ENCODE assay signal across 32 mouse cellular contexts in genomic region chr3:75301072-75301471, GRCm38 (mm10). TPM values are rescaled to one million over a fixed set of nuclear protein-coding genes. Genes with fewer than 3 reads are reported as not detected.
DNase-seq lines count a peak whose midpoint lies in the region; ATAC-seq and TF ChIP-seq lines count a peak whose summit lies in the region.
"Had no signal": no experiment of that assay in that cellular context is flagged by ENCODE, and none has a peak within 500 bp of the region (broad histone marks: within the 10 kb centered on the region; RNA-seq: fewer than 3 reads in every experiment).

No protein-coding gene starts in this region.

- H3K4me1 ChIP-seq in hindbrain, postnatal 0 days (ENCODE audit: insufficient read depth, low read length) = 0 out of 2 replicates have a peak, but pooled peaks cover 4% of the 10 kb centered on the region
- peaks cover 4% of the 10 kb centered on the region; the same call in 1 of the 2 replicates for H3K4me1 ChIP-seq in hindbrain, embryonic 12.5 days
- H3K4me1 ChIP-seq in stomach, postnatal 0 days (replicated peaks; ENCODE audit: control insufficient read depth, insufficient read depth) = no peaks in the 10 kb centered on the region
- H3K4me1 ChIP-seq: embryonic facial prominence, embryonic 12.5 days; embryonic facial prominence, embryonic 15.5 days; intestine, embryonic 15.5 days had no signal

- H3K9me3 ChIP-seq in hindbrain, postnatal 0 days (ENCODE audit: low read length) = no peaks in the 10 kb centered on the region
- H3K9me3 ChIP-seq in hindbrain, embryonic 12.5 days (replicated peaks) = no peaks in the 10 kb centered on the region
- no peaks in the 10 kb centered on the region for H3K9me3 ChIP-seq in stomach, postnatal 0 days (ENCODE audit: control insufficient read depth, low read length)
- H3K9me3 ChIP-seq: embryonic facial prominence, embryonic 12.5 days; embryonic facial prominence, embryonic 15.5 days; G1E; hindbrain, embryonic 15.5 days; intestine, embryonic 15.5 days had no signal

- TF ChIP-seq CTCF in gastrocnemius, adult 2 months (IDR thresholded peaks at IDR 0.05) = peak; percentile 26; the same call in 1 of the 2 replicates
- peak; percentile 36 for TF ChIP-seq CTCF in hindbrain, postnatal 0 days (IDR thresholded peaks at IDR 0.05; ENCODE audit: low read depth)
- TF ChIP-seq CTCF in layer of hippocampus, adult 2 months (conservative IDR thresholded peaks at IDR 0.05) = peak; percentile 61
- TF ChIP-seq CTCF in stomach, postnatal 0 days (IDR thresholded peaks at IDR 0.05; ENCODE audit: low read depth) = 0 out of 2 replicates have a peak, but pooled peaks have one; percentile 9

- no peak for TF ChIP-seq EP300 in stomach, postnatal 0 days (optimal IDR thresholded peaks at IDR 0.05)

- H3K36me3 ChIP-seq in hindbrain, postnatal 0 days (ENCODE audit: insufficient read depth, low read length) = no peaks in the 10 kb centered on the region
- H3K36me3 ChIP-seq in hindbrain, embryonic 12.5 days = no peaks in the 10 kb centered on the region
- H3K36me3 ChIP-seq in stomach, postnatal 0 days (ENCODE audit: control insufficient read depth, insufficient read depth, low read length) = no peaks in the 10 kb centered on the region
- H3K36me3 ChIP-seq: embryonic facial prominence, embryonic 12.5 days; embryonic facial prominence, embryonic 15.5 days; G1E; hindbrain, embryonic 15.5 days; intestine, embryonic 15.5 days had no signal

- intact Hi-C loops in gastrocnemius, adult 2 months (cut with DNase I) = no loop called here

- H3K4me3 ChIP-seq in gastrocnemius, adult 2 months = no peak overlapping the region
- H3K4me3 ChIP-seq in hindbrain, postnatal 0 days (ENCODE audit: low read length) = no peak overlapping the region
- no peak overlapping the region for H3K4me3 ChIP-seq in hindbrain, embryonic 12.5 days
- H3K4me3 ChIP-seq in layer of hippocampus, adult 2 months = no peak overlapping the region
- H3K4me3 ChIP-seq in stomach, postnatal 0 days (ENCODE audit: low read depth, low read length) = no peak overlapping the region
- H3K4me3 ChIP-seq: embryonic facial prominence, embryonic 12.5 days; embryonic facial prominence, embryonic 15.5 days; hindbrain, embryonic 15.5 days; intestine, embryonic 15.5 days had no signal

- H3K9ac ChIP-seq in hindbrain, postnatal 0 days (replicated peaks; ENCODE audit: low read length) = no peak overlapping the region
- no peak overlapping the region for H3K9ac ChIP-seq in hindbrain, embryonic 12.5 days
- H3K9ac ChIP-seq in stomach, postnatal 0 days (ENCODE audit: low read length) = no peak overlapping the region
- H3K9ac ChIP-seq: embryonic facial prominence, embryonic 12.5 days; embryonic facial prominence, embryonic 15.5 days; hindbrain, embryonic 15.5 days; intestine, embryonic 15.5 days had no signal

- no peaks in the 10 kb centered on the region for H3K27me3 ChIP-seq in hindbrain, postnatal 0 days (ENCODE audit: insufficient read depth, low read length)
- no peaks in the 10 kb centered on the region for H3K27me3 ChIP-seq in hindbrain, embryonic 12.5 days
- no peaks in the 10 kb centered on the region for H3K27me3 ChIP-seq in stomach, postnatal 0 days (ENCODE audit: control insufficient read depth, insufficient read depth, low read length)
- H3K27me3 ChIP-seq: CH12.LX; embryonic facial prominence, embryonic 12.5 days; embryonic facial prominence, embryonic 15.5 days; hindbrain, embryonic 15.5 days; intestine, embryonic 15.5 days had no signal

- ATAC-seq in hindbrain, postnatal 0 days = no peak
- ATAC-seq in hindbrain, embryonic 12.5 days (ENCODE audit: low FRiP score) = no peak
- ATAC-seq in stomach, postnatal 0 days (ENCODE audit: low FRiP score, low TSS enrichment) = no peak
- ATAC-seq: forebrain, embryonic 14.5 days; intestine, embryonic 15.5 days had no signal

- no peak overlapping the region for H3K27ac ChIP-seq in gastrocnemius, adult 2 months
- no peak overlapping the region for H3K27ac ChIP-seq in hindbrain, postnatal 0 days
- H3K27ac ChIP-seq in hindbrain, embryonic 12.5 days = no peak overlapping the region
- no peak overlapping the region for H3K27ac ChIP-seq in layer of hippocampus, adult 2 months
- H3K27ac ChIP-seq in stomach, postnatal 0 days (replicated peaks) = no peak overlapping the region
- H3K27ac ChIP-seq: embryonic facial prominence, embryonic 12.5 days; embryonic facial prominence, embryonic 15.5 days; hindbrain, embryonic 15.5 days; intestine, embryonic 15.5 days had no signal

- DNase-seq in gastrocnemius, adult 2 months = no peak
- DNase-seq in gastrocnemius, adult 18-20 months (ENCODE audit: low spot score) = no peak
- DNase-seq in hindbrain, postnatal 0 days (ENCODE audit: low spot score) = no peak
- no peak for DNase-seq in layer of hippocampus, adult 2 months (ENCODE audit: low spot score in 2 of 2)
- DNase-seq in layer of hippocampus, adult 9-11 months = no peak
- DNase-seq in stomach, postnatal 0 days (ENCODE audit: low spot score) = no peak
- DNase-seq: adrenal gland, adult 2 months; adrenal gland, postnatal 14 days; B cell, adult 2 months; cerebellum, adult 11 months; cerebellum, adult 2 months; cerebellum, adult 9-11 months; cerebellum, postnatal 25 days; gastrocnemius, postnatal 25 days; heart, adult 18-20 months; heart, postnatal 10 days; heart, postnatal 4 days had no signal

- 88% methylated on average over 2 of the region's 2 CpGs for WGBS in hindbrain, postnatal 0 days
- WGBS in hindbrain, embryonic 12.5 days = 98% methylated on average over 2 of the region's 2 CpGs
- WGBS in stomach, postnatal 0 days = 96% methylated on average over 2 of the region's 2 CpGs

- H3K4me2 ChIP-seq in hindbrain, postnatal 0 days (ENCODE audit: low read depth, low read length) = no peak overlapping the region
- no peak overlapping the region for H3K4me2 ChIP-seq in hindbrain, embryonic 12.5 days (replicated peaks)
- H3K4me2 ChIP-seq in stomach, postnatal 0 days (replicated peaks; ENCODE audit: low read depth) = no peak overlapping the region
- H3K4me2 ChIP-seq: embryonic facial prominence, embryonic 12.5 days; embryonic facial prominence, embryonic 15.5 days; heart, embryonic 11.5 days; hindbrain, embryonic 15.5 days; intestine, embryonic 15.5 days had no signal

RNA-seq across cellular contexts. Expression of gene Serpini2, which starts 31.2 kb away (rescaled TPM):
- not detected for total RNA-seq in gastrocnemius, adult 2 months (2021)
- not detected for total RNA-seq in gastrocnemius, adult 18-20 months (2021)
- total RNA-seq in hindbrain, postnatal 0 days (2014; rRNA removed) = not detected in 2 replicates
- polyA plus RNA-seq in hindbrain, postnatal 0 days (2015; fragmentation: Nextera tagmentation; extraction: Ambion mirVana) = not detected in 2 replicates
- polyA plus RNA-seq in hindbrain, embryonic 12.5 days (2016; fragmentation: Nextera tagmentation; extraction: Ambion mirVana) = not detected in 2 replicates
- not detected for total RNA-seq in layer of hippocampus, adult 2 months (2021)
- 0.08 and 0.15 TPM in 2 replicates for polyA plus RNA-seq in stomach, postnatal 0 days (2015; fragmentation: Nextera tagmentation; extraction: Ambion mirVana)
- total RNA-seq: adrenal gland, adult 2 months; adrenal gland, postnatal 14 days; CH12.LX; common myeloid progenitor, adult 5-6 weeks; gastrocnemius, adult 8-10 months; gastrocnemius, postnatal 25 days; heart, adult 18-20 months; heart, postnatal 10 days; heart, postnatal 4 days had no signal
- polyA plus RNA-seq: adrenal gland, adult 2 months; cerebellum, adult 2 months; embryonic facial prominence, embryonic 12.5 days; embryonic facial prominence, embryonic 15.5 days; forebrain, embryonic 11.5 days; forebrain, embryonic 14.5 days; G1E; gonadal fat pad, adult 2 months; heart, embryonic 11.5 days; heart, embryonic 14.5 days; hindbrain, embryonic 11.5 days; hindbrain, embryonic 15.5 days had no signal

Comparison
In these comparisons a context has a peak if more than half of its experiments do, and no peak if none do; other contexts are left out.
1. CTCF ChIP-seq: peak in every context shown above with its lines; median percentile 61 in layer of hippocampus, adult 2 months; 36 in hindbrain, postnatal 0 days; 26 in gastrocnemius, adult 2 months; 9 in stomach, postnatal 0 days.